In the genomic region with DNA sequence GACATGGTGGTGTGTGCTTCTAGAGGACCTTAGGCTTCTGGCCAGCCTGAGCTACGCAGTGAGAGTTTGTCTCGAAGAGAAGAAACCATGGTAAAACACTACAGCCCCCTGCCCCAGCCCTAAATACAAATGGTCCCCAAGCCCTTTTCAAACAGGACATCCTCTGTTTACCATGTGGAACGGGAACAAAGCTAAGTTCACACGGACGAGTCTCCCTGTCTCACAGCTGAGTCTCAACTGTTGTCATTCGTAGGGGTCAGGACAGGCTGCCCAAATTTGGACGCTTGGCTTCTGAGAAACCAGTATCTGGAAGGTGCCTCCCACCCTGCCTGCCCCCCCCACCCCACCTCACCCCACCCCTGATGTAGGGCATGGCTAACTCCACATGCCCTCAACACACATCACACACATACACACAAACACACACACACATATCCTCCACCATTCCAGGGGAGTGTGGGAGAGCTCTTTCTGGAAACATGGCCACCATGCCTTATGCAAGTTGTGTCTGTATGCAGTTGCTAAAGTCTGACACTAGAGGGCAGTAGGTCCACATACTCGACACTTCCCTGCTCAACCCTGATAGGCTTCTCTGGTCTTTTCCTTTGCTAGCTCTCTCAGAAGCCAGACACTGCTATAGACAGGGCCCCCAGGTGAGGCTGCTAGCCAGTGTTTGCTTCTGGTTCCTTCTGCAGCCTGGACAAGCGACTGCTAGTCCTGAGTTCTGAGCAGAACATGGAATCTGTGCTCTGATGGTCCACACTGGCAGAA, we compare ENCODE assay signal across 7 mouse cellular contexts. TPM values are rescaled to one million over a fixed set of nuclear protein-coding genes. Genes with fewer than 3 reads are reported as not detected.
A peak's percentile ranks its signal among the peaks of the same experiment; 100 is the strongest.
DNase-seq lines count a peak whose midpoint lies in the region; ATAC-seq and TF ChIP-seq lines count a peak whose summit lies in the region.
"Not testable (repeated sequence)": the region's sequence is repeated elsewhere in the genome, so short reads cannot be mapped to it uniquely, and the experiment has no call there.

No protein-coding gene starts in this region.

- H3K9me3 ChIP-seq in intestine, embryonic 15.5 days, result not testable (repeated sequence)

- 57% methylated on average over 9 of the region's 9 CpGs for WGBS in heart, adult 2 months
- WGBS in intestine, embryonic 15.5 days, result 65% methylated on average over 9 of the region's 9 CpGs

- H3K27ac ChIP-seq in heart, adult 2 months; intestine, embryonic 15.5 days: not testable (repeated sequence)

- peak; percentile 49 for DNase-seq in adrenal gland, postnatal 10 days
- DNase-seq in embryo, embryonic 11.5 days (ENCODE audit: low read depth, low spot score), result peak; percentile 40
- DNase-seq in heart, adult 2 months, result peak; percentile 28 to 35
- DNase-seq in left cerebral cortex, adult 11 months (ENCODE audit: low spot score), result peak; percentile 72
- peak; percentile 28 for DNase-seq in lung, postnatal 14 days
- DNase-seq in retina, embryonic 14.5 days (ENCODE audit: low spot score), result peak; percentile 83

- not testable (repeated sequence) for H3K4me3 ChIP-seq in heart, adult 2 months; intestine, embryonic 15.5 days (replicated peaks)

- intact Hi-C loops in heart, adult 2 months (cut with DNase I), result not testable (repeated sequence)

- not testable (repeated sequence) for H3K27me3 ChIP-seq in heart, adult 2 months (ENCODE audit: control insufficient read depth, insufficient read depth, low read length); intestine, embryonic 15.5 days (replicated peaks)

- not testable (repeated sequence) for H3K79me2 ChIP-seq in heart, adult 2 months (replicated peaks; ENCODE audit: control insufficient read depth, insufficient read depth, low read length)

- ATAC-seq in intestine, embryonic 15.5 days, result peak; percentile 72

- not testable (repeated sequence) for H3K9ac ChIP-seq in heart, adult 2 months (ENCODE audit: low read depth, low read length); intestine, embryonic 15.5 days

- H3K4me1 ChIP-seq in heart, adult 2 months (ENCODE audit: control insufficient read depth, insufficient read depth, low read length); intestine, embryonic 15.5 days (replicated peaks): not testable (repeated sequence)

- not testable (repeated sequence) for TF ChIP-seq EP300 in heart, adult 2 months (IDR thresholded peaks at IDR 0.05; ENCODE audit: insufficient read depth, low read depth, low read length)

- H3K36me3 ChIP-seq in heart, adult 2 months (ENCODE audit: control insufficient read depth, insufficient read depth, low read length); intestine, embryonic 15.5 days: not testable (repeated sequence)

- H3K4me2 ChIP-seq in intestine, embryonic 15.5 days (replicated peaks), result not testable (repeated sequence)

- peak; percentile 71 for TF ChIP-seq CTCF in heart, adult 2 months (IDR thresholded peaks at IDR 0.05)

- TF ChIP-seq POLR2A in heart, adult 2 months (IDR thresholded peaks at IDR 0.05; ENCODE audit: insufficient read depth, low read depth, low read length), result not testable (repeated sequence)

RNA-seq across cellular contexts. Expression of a gene that starts 17.2 kb away (rescaled TPM):
- total RNA-seq in adrenal gland, postnatal 10 days (2021), result not detected
- not detected for total RNA-seq in heart, adult 2 months (2021)
- polyA plus RNA-seq in heart, adult 2 months (2012; rRNA removed), result 0.06 TPM in 1 of 2 replicates, not detected in the other
- polyA plus RNA-seq in intestine, embryonic 15.5 days (2015; fragmentation: Nextera tagmentation; extraction: Ambion mirVana), result not detected in 2 replicates

Comparison
In these comparisons a context has a peak if more than half of its experiments do, and no peak if none do; other contexts are left out.
1. DNase-seq: peak in every context shown above with its lines; median percentile 83 in retina, embryonic 14.5 days; 72 in left cerebral cortex, adult 11 months; 49 in adrenal gland, postnatal 10 days; 40 in embryo, embryonic 11.5 days; 32 in heart, adult 2 months; 28 in lung, postnatal 14 days.